Mouse (Mus musculus) stomach, embryonic 14.5 days (tissue): ENCODE results near the gene Pde1b. TPM values are rescaled to one million over a fixed set of nuclear protein-coding genes. Genes with fewer than 3 reads are reported as not detected.

Source experiments
- ATAC-seq: fragments of 200-750 bp; cut with Nextera tagmentation; 2 replicates; pipeline ENCODE4 v1.8.0; 2017; ENCODE audit warnings: low read depth, moderate TSS enrichment; ENCODE audit not compliant: insufficient number of reproducible peaks, insufficient read depth, low FRiP score
- H3K27ac ChIP-seq: fragments of 300-500 bp; sonication (generic); 2 replicates; pipeline ENCODE4 v1.5.1; 2014; ENCODE audit warnings: mild to moderate bottlenecking, low read length, moderate library complexity, mixed read lengths
- H3K27me3 ChIP-seq: fragments of 300-500 bp; sonication (generic); 2 replicates; pipeline ENCODE4 v1.6.1; 2014; ENCODE audit warnings: low read length, control low read depth, mixed read lengths; ENCODE audit not compliant: control insufficient read depth, insufficient read depth
- H3K36me3 ChIP-seq: fragments of 300-500 bp; sonication (generic); 2 replicates; pipeline ENCODE4 v1.6.1; 2014; ENCODE audit warnings: mild to moderate bottlenecking, control low read depth, low read length, moderate library complexity, mixed read lengths; ENCODE audit not compliant: control insufficient read depth, insufficient read depth
- H3K4me1 ChIP-seq: fragments of 300-500 bp; sonication (generic); 2 replicates; pipeline ENCODE4 v1.6.1; 2014; ENCODE audit warnings: low read length, control low read depth, mixed read lengths; ENCODE audit not compliant: control insufficient read depth, insufficient read depth
- H3K4me2 ChIP-seq: fragments of 300-500 bp; sonication (generic); replicated peaks from 2 replicates; pipeline ENCODE4 v1.6.1; 2014; ENCODE audit warnings: low read depth, low read length, control low read depth
- H3K4me3 ChIP-seq: fragments of 300-500 bp; sonication (generic); 2 replicates; pipeline ENCODE4 v1.5.1; 2014; ENCODE audit warnings: low read depth, low read length, control low read depth
- H3K9ac ChIP-seq: fragments of 300-500 bp; sonication (generic); replicated peaks from 2 replicates; pipeline ENCODE4 v1.6.1; 2014; ENCODE audit warnings: low read depth, mild to moderate bottlenecking, control low read depth, low read length, moderate library complexity, mixed read lengths
- H3K9me3 ChIP-seq: fragments of 300-500 bp; sonication (generic); 2 replicates; pipeline ENCODE4 v1.6.1; 2016; ENCODE audit warnings: low read depth, low read length, control low read depth; ENCODE audit not compliant: control insufficient read depth
- WGBS: fragments of 180-500 bp; shearing (Covaris S2); extraction: QIAGEN DNeasy Blood & Tissue Kit; methylation state at CpG from one replicate; pipeline ENCODE4 v1.1.7; 2014; 5-methylcytosine and 5-hydroxymethylcytosine counted together
- polyA plus RNA-seq: library from polyadenylated mRNA; unstranded; fragments of >200 nt; fragmentation: Nextera tagmentation; extraction: Ambion mirVana; gene quantifications from 2 replicates; pipeline ENCODE4 v1.2.1, GENCODE M21; 2014

The Pde1b gene
- polyA plus RNA-seq, 1 experiment from 2014 or later, result 15.8 TPM

DNA sequence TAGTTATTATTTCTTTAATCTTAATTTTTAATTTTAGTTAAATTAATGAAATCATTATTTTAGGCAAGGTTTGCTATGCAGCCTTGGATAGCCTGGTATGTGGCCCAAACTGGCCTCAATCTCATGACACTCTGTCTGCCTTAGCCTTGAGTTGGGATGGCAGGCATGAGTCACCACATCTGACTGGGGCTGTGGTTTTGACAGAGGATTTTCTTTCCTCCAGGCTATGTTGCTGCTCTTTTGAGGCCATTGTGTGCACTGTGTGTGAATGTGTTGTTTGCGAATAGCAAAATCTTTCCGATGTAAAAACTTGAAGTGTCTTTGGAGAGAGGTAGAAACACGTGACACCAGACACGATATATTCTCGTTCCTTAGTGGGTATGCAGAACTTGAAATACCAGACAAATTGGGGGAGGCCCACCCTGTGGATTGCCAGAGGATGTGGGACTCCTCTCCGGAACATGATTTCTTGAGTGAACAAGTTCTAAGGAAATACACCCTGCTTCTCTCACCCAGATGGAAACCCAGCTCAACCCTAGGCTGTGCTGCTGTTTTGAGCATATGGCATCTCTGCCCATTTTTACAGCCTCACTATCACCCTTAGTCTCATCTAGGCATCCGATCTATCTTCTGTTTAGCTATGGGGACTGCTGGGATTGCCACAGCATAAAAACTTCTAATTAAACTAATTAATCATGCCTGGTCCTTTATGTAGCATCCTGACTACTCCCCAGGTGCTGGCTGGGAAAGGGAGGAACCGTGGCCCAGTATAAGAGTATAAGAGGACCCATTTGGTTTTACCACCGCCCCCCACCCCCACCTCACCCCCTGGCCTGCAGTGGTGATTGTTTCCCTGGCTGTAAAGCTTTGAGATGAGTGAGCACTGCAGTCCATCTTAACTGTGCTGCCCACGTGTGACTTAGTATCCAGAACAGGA, 6.4 kb upstream of the Pde1b start:
- ATAC-seq, result no peak
- Histone ChIP-seq H3K9ac (no peak overlapping the region), H3K4me3 (no peak overlapping the region), H3K36me3 (no peaks in the 10 kb centered on the region), H3K4me1 (no peaks in the 10 kb centered on the region; the same call in 1 of the 2 replicates), H3K9me3 (no peaks in the 10 kb centered on the region), H3K27me3 (no peaks in the 10 kb centered on the region), H3K27ac (no peak overlapping the region), H3K4me2 (no peak overlapping the region)
- 69% methylated on average over 10 of the region's 10 CpGs for WGBS

DNA sequence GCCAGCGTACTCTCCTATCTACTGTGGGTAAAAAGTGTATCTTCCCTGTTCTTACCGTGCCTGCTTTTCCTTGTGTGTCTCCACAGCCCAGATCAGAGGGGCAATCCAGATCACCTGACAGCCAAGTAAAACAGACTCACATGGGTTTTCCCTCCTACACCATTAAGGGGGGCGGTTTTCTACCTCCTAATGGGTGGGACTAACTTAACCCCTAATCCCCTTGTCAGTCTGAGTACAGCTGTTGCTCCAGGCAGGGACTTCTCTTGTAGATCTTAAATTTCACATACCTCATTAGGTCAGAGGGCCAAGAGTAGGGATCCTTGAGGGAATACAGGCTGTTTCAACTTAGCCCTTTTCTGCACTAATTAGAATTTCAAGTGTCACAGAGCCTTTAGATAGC, 4.7 kb upstream of the Pde1b start:
- H3K9ac ChIP-seq, result no peak overlapping the region
- no peaks in the 10 kb centered on the region for H3K36me3 ChIP-seq
- ATAC-seq, result no peak
- 24% methylated on average over 3 of the region's 3 CpGs for WGBS
- H3K27ac ChIP-seq, result no peak overlapping the region
- H3K27me3 ChIP-seq, result no peaks in the 10 kb centered on the region
- no peaks in the 10 kb centered on the region for H3K9me3 ChIP-seq
- H3K4me2 ChIP-seq, result no peak overlapping the region
- H3K4me1 ChIP-seq, result no peaks in the 10 kb centered on the region; the same call in 1 of the 2 replicates
- H3K4me3 ChIP-seq, result no peak overlapping the region

DNA sequence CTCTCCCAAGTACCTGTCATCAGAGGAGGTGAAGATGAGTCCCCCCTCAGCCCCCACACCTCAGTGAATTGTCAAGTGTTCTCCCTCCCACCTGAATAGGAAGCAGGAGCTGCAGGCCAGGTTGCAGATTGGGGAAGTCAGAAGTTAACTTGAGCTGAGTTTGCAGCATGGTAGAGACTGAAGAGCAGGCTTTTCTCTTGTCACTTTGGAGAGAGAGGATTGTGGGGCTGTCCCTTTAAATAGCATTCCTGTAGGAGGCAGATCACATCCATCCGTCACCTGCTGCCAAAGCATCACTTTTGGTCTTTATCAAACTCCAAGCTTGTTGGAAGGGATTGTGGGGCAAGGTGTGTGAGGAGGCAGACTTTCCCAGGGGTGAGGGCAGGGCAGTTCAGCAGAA, 2.1 kb upstream of the Pde1b start:
- Histone ChIP-seq H3K4me2 (no peak overlapping the region), H3K4me3 (no peak overlapping the region), H3K4me1 (no peaks in the 10 kb centered on the region), H3K27me3 (peaks cover 5% of the 10 kb centered on the region; the same call in 1 of the 2 replicates), H3K9ac (no peak overlapping the region), H3K36me3 (no peaks in the 10 kb centered on the region), H3K9me3 (no peaks in the 10 kb centered on the region), H3K27ac (no peak overlapping the region)
- 72% methylated on average over 1 of the region's 1 CpGs for WGBS
- no peak for ATAC-seq

DNA sequence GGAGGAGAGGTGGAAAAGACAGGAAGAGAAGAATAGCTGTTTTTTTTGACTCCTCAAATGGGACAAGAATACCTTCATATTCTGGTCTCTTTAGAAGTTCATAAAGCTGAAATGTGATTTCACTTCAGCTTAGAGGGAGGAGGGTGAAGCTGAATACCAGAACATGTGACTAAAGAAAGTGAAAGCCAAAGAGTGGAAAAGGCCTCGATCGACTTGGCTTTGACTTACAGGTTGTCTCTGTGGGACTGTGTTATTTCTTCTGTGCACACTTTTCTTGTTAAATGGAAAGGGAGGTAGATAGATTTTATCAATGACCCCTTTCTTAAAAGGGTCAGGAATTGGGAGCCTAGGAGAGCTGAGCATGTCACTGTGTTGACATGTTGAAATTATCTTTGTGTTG, 1.6 kb upstream of the Pde1b start:
- Histone ChIP-seq H3K27me3 (peaks cover 5% of the 10 kb centered on the region; the same call in 1 of the 2 replicates), H3K4me3 (no peak overlapping the region), H3K9me3 (no peaks in the 10 kb centered on the region), H3K9ac (no peak overlapping the region), H3K27ac (no peak overlapping the region), H3K36me3 (no peaks in the 10 kb centered on the region), H3K4me1 (no peaks in the 10 kb centered on the region), H3K4me2 (no peak overlapping the region)
- no peak for ATAC-seq
- 42% methylated on average over 2 of the region's 2 CpGs for WGBS

DNA sequence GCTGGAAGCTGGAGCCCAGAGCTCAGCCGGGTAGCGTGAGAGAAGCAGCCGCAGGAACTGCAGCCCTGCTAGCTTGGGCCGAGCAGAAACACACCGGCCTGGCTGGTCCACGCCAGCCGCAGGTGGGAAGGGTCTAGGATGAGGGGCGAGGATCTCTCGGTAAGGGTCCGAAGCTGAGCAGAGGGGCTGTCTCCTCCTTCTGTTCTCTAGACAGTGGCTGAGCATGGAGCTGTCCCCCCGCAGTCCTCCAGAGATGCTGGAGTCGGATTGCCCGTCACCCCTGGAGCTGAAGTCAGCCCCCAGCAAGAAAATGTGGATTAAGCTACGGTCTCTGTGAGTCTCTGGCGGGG, 392 bp downstream of the Pde1b start:
- Histone ChIP-seq H3K36me3 (no peaks in the 10 kb centered on the region), H3K9ac (peak overlapping the region; percentile 36; the same call in 1 of the 2 replicates), H3K4me2 (peak overlapping the region; percentile 86), H3K4me3 (peak overlapping the region; percentile 57), H3K27me3 (peaks cover 5% of the 10 kb centered on the region; the same call in 1 of the 2 replicates), H3K9me3 (no peaks in the 10 kb centered on the region), H3K27ac (no peak overlapping the region), H3K4me1 (no peaks in the 10 kb centered on the region)
- 0% methylated on average over 15 of the region's 15 CpGs for WGBS
- ATAC-seq, result peak; percentile 54; the same call in 1 of the 2 replicates

DNA sequence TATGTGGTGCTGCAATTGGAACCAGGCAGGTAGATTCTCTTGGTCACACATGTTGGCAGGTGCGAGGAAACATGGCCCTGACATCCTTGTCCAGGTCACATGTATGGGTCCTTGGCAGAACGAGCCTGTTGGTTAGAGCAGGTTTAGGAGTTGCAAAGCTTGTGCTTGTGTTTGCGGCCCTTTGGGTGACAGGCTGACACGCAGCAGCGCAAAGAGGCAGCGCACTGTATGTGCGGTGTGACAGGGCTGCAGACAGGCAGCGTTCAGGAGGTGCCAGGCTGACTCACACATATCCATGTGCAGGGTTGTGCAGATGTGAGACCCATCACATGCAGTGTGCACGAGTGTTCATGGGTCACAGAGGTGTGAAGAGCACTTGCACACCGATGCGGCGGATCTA, 826 bp downstream of the Pde1b start:
- peak overlapping the region; percentile 86 for H3K4me2 ChIP-seq
- ATAC-seq, result no peak
- H3K9ac ChIP-seq, result no peak overlapping the region
- no peaks in the 10 kb centered on the region for H3K36me3 ChIP-seq
- H3K4me3 ChIP-seq, result peak overlapping the region; percentile 57
- WGBS, result 50% methylated on average over 12 of the region's 12 CpGs
- no peak overlapping the region for H3K27ac ChIP-seq
- H3K27me3 ChIP-seq, result peaks cover 5% of the 10 kb centered on the region; the same call in 1 of the 2 replicates
- H3K4me1 ChIP-seq, result no peaks in the 10 kb centered on the region
- no peaks in the 10 kb centered on the region for H3K9me3 ChIP-seq

DNA sequence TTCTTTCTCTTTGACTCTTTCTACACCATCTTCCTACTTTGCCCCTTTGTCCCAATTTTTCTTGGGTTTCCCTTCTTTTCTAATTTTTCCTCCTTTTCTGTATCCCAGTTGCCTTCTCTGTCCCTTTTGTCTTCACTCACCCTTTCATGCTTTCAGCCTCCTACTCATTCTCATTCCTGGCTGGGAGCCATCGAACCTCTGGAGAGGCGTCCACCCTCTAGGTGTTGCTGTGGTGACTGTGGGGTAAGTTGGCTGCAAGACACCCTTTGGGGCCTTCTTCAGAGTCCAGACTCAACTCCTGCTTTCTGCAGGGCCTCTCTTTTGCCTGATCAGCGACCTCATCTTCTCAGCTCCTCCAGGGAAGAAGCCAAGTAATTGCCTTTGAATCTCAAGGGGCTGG, 6.5 kb downstream of the Pde1b start:
- H3K4me2 ChIP-seq, result no peak overlapping the region
- no peak overlapping the region for H3K9ac ChIP-seq
- H3K9me3 ChIP-seq, result no peaks in the 10 kb centered on the region
- 68% methylated on average over 3 of the region's 3 CpGs for WGBS
- no peak overlapping the region for H3K4me3 ChIP-seq
- no peaks in the 10 kb centered on the region for H3K36me3 ChIP-seq
- no peaks in the 10 kb centered on the region for H3K27me3 ChIP-seq
- H3K4me1 ChIP-seq, result 0 out of 2 replicates have a peak, but pooled peaks cover 7% of the 10 kb centered on the region
- ATAC-seq, result no peak
- no peak overlapping the region for H3K27ac ChIP-seq

DNA sequence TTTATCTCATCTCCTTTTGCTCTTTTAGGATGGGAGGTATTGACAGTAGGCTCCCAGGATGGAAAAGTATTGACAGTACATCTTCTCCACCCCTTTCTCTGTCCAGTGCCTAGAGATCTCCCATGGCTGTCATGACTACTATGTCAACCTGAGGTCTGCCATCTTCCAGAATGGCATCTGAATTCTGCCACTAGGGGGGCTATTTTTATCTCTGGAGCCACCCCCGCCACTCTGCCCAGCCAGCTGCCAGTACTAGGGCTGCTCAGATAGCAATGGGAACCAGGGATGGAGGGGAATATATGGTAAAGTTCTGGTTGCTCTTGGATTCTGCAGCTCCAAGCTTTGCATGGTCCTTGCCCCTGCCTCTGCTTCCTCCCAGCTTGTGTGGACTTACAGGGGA, 8.8 kb downstream of the Pde1b start:
- no peak overlapping the region for H3K4me2 ChIP-seq
- H3K36me3 ChIP-seq, result no peaks in the 10 kb centered on the region
- H3K27me3 ChIP-seq, result no peaks in the 10 kb centered on the region
- H3K4me3 ChIP-seq, result no peak overlapping the region
- H3K4me1 ChIP-seq, result peaks cover 16% of the 10 kb centered on the region; the same call in 1 of the 2 replicates
- no peaks in the 10 kb centered on the region for H3K9me3 ChIP-seq
- ATAC-seq, result no peak
- H3K9ac ChIP-seq, result no peak overlapping the region
- H3K27ac ChIP-seq, result no peak overlapping the region
- WGBS, result 88% methylated on average over 1 of the region's 1 CpGs
